Mouse (Mus musculus) hindbrain, embryonic 13.5 days (tissue): ENCODE measurements at regions not wholly inside any gene's neighbourhood (a gene's known extent, or its start where the extent isn't known, plus 50 kb on each side); places are given as distances from the start of the nearest gene placed in this dataset.

Source experiments
- ATAC-seq: fragments of 200-750 bp; cut with Nextera tagmentation; 2 replicates; pipeline ENCODE4 v1.8.0; 2017; ENCODE audit warnings: moderate TSS enrichment; ENCODE audit not compliant: low FRiP score
- H3K27ac ChIP-seq: fragments of 300-500 bp; sonication (generic); 2 replicates; pipeline ENCODE4 v1.5.1; 2015; ENCODE audit warnings: inconsistent platforms, mild to moderate bottlenecking, moderate library complexity
- H3K27me3 ChIP-seq: fragments of 300-500 bp; sonication (generic); 2 replicates; pipeline ENCODE4 v1.6.1; 2015; ENCODE audit warnings: mild to moderate bottlenecking, inconsistent platforms
- H3K36me3 ChIP-seq: fragments of 300-500 bp; sonication (generic); 2 replicates; pipeline ENCODE4 v1.6.1; 2015; ENCODE audit warnings: mild to moderate bottlenecking, inconsistent platforms
- H3K4me1 ChIP-seq: fragments of 300-500 bp; sonication (generic); replicated peaks from 2 replicates; pipeline ENCODE4 v1.6.1; 2015; ENCODE audit warnings: inconsistent platforms
- H3K4me2 ChIP-seq: fragments of 300-500 bp; sonication (generic); 2 replicates; pipeline ENCODE4 v1.6.1; 2015; ENCODE audit warnings: inconsistent platforms, mild to moderate bottlenecking, moderate library complexity
- H3K4me3 ChIP-seq: fragments of 300-500 bp; sonication (generic); 2 replicates; pipeline ENCODE4 v1.5.1; 2015; ENCODE audit warnings: mild to moderate bottlenecking, inconsistent platforms
- H3K9ac ChIP-seq: fragments of 300-500 bp; sonication (generic); 2 replicates; pipeline ENCODE4 v1.6.1; 2015; ENCODE audit warnings: mild to moderate bottlenecking, inconsistent platforms
- H3K9me3 ChIP-seq: fragments of 300-500 bp; sonication (generic); 2 replicates; pipeline ENCODE4 v1.6.1; 2016; ENCODE audit warnings: inconsistent platforms
- WGBS: fragments of 180-500 bp; shearing (Covaris S2); methylation state at CpG from one replicate; pipeline ENCODE4 v1.1.7; 2015; 5-methylcytosine and 5-hydroxymethylcytosine counted together

- no peak overlapping the region for H3K9ac ChIP-seq
- H3K36me3 ChIP-seq, result no peaks in the 10 kb centered on the region
- H3K27me3 ChIP-seq, result no peaks in the 10 kb centered on the region
- WGBS, result 94% methylated on average over 14 of the region's 14 CpGs
- no peaks in the 10 kb centered on the region for H3K9me3 ChIP-seq
- H3K4me3 ChIP-seq, result no peak overlapping the region
- H3K4me1 ChIP-seq, result no peaks in the 10 kb centered on the region
- no peak overlapping the region for H3K27ac ChIP-seq
- H3K4me2 ChIP-seq, result no peak overlapping the region
- ATAC-seq, result no peak
These were observed 131.2 kb downstream of the Ptbp2 start for GRCm38 (mm10) chr3:119653007-119653565.

DNA sequence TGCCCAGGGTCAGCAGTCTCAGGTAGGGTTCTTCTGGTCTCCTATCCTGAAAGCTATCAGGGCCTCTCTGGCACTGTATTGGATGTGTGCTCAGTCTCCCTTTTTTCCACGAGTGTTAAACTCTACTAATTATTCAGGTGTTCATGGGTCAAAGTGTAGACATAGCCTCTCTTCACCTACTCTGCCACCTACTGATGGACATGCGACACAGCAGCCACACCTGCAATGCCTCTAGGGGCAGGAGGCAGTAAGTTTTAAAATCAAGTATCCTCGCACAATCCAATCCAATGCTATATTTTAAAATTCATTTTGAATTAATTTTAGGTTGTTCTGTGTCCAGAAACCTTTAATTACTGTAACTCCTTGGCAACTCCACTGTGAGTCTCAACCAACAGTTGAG is 145.6 kb downstream of the Ptbp2 start:
- H3K4me2 ChIP-seq, result no peak overlapping the region
- H3K27me3 ChIP-seq, result no peaks in the 10 kb centered on the region
- 65% methylated on average over 3 of the region's 3 CpGs for WGBS
- no peaks in the 10 kb centered on the region for H3K36me3 ChIP-seq
- H3K27ac ChIP-seq, result no peak overlapping the region
- no peak overlapping the region for H3K4me3 ChIP-seq
- no peaks in the 10 kb centered on the region for H3K9me3 ChIP-seq
- H3K4me1 ChIP-seq, result peaks cover 3% of the 10 kb centered on the region; the same call in 1 of the 2 replicates
- ATAC-seq, result no peak
- H3K9ac ChIP-seq, result no peak overlapping the region

DNA sequence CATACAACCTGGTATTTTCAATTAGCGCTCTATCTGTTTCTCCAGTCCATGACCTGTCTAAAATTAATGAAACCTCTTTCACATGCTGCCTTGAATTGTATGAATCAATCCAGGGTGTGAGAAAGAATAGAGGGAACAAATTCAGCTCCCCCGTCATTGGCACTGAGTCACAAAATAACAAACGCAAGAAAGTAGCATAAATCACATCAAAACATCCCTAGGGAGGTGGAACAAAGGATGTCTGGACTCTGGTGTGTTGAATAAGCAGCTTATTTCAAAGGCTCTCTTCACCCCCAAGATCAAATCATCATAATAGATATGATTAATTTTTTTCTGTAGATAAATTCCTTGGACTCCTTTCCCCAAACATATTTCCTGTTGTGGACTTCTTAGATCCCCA is 148.6 kb downstream of the Ptbp2 start:
- 37% methylated on average over 3 of the region's 3 CpGs for WGBS
- Histone ChIP-seq H3K4me3 (no peak overlapping the region), H3K27ac (no peak overlapping the region), H3K36me3 (no peaks in the 10 kb centered on the region), H3K4me2 (no peak overlapping the region), H3K9ac (no peak overlapping the region), H3K27me3 (no peaks in the 10 kb centered on the region), H3K9me3 (no peaks in the 10 kb centered on the region), H3K4me1 (peaks cover 3% of the 10 kb centered on the region; the same call in 1 of the 2 replicates)
- ATAC-seq, result no peak

- WGBS, result 82% methylated on average over 2 of the region's 2 CpGs
- Histone ChIP-seq H3K27ac (no peak overlapping the region), H3K9me3 (no peaks in the 10 kb centered on the region), H3K4me3 (no peak overlapping the region), H3K9ac (no peak overlapping the region), H3K36me3 (no peaks in the 10 kb centered on the region), H3K4me2 (no peak overlapping the region), H3K4me1 (peaks cover 3% of the 10 kb centered on the region; the same call in 1 of the 2 replicates), H3K27me3 (no peaks in the 10 kb centered on the region)
- no peak for ATAC-seq
These were observed 150.8 kb downstream of the Ptbp2 start for GRCm38 (mm10) chr3:119633516-119633915.

- Histone ChIP-seq H3K27me3 (no peaks in the 10 kb centered on the region), H3K4me3 (no peak overlapping the region), H3K4me1 (no peaks in the 10 kb centered on the region), H3K9me3 (no peaks in the 10 kb centered on the region), H3K36me3 (no peaks in the 10 kb centered on the region), H3K27ac (no peak overlapping the region), H3K9ac (no peak overlapping the region), H3K4me2 (no peak overlapping the region)
- ATAC-seq, result no peak
- WGBS, result 93% methylated on average over 1 of the region's 1 CpGs
These were observed 178.2 kb downstream of the Ptbp2 start for GRCm38 (mm10) chr3:119606116-119606515.

DNA sequence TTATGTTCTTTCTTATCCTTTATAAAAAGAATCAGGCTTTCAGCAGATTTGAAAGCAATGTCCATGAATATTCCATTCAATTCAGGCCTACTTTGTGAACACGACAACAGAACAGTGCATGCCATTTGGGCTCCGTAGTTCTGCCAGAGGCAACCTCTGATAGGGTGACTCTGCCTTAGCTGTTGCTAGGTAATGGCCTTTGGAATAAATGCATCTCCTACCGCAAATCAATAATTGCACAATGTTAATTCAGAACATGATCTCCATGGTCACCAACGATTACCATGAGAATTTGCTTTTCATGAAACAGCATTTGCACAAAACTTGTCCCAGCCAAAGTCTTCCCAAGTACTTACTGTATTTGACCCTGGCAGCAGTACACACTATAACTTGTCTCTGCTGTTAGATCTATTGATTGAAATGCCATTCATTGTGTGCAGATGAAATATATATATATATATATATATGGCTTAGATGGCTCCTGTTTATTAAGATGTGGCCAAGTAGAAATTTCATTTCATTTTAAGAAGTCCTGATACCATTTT is 195.3 kb downstream of the Ptbp2 start:
- H3K27me3 ChIP-seq, result no peaks in the 10 kb centered on the region
- peak; percentile 66; the same call in 1 of the 2 replicates for ATAC-seq
- H3K4me2 ChIP-seq, result no peak overlapping the region
- H3K4me3 ChIP-seq, result no peak overlapping the region
- H3K36me3 ChIP-seq, result no peaks in the 10 kb centered on the region
- 24% methylated on average over 4 of the region's 4 CpGs for WGBS
- H3K27ac ChIP-seq, result no peak overlapping the region
- no peak overlapping the region for H3K9ac ChIP-seq
- H3K9me3 ChIP-seq, result no peaks in the 10 kb centered on the region
- H3K4me1 ChIP-seq, result no peaks in the 10 kb centered on the region

DNA sequence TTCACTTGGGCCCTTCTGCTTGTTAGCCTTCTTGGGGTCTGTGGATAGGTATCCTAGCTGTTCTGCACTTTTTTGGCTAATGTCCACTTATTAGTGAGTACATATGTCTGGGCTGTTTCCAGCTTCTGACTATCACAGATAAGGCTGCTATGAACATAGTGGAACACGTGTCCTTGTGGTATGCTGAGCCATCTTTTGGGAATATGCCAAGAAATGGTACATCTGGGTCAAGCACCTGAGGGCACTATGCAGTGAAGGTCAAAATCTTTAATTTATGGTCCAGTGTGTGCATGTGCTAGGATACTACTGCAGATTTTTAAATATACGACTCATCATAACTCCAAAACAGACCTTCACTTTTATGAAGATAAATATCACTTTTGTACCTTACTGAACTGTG is 196.3 kb downstream of the Ptbp2 start:
- H3K27me3 ChIP-seq, result no peaks in the 10 kb centered on the region
- H3K4me1 ChIP-seq, result no peaks in the 10 kb centered on the region
- no peak overlapping the region for H3K27ac ChIP-seq
- no peaks in the 10 kb centered on the region for H3K36me3 ChIP-seq
- no peak overlapping the region for H3K9ac ChIP-seq
- H3K4me2 ChIP-seq, result no peak overlapping the region
- no peak for ATAC-seq
- H3K4me3 ChIP-seq, result no peak overlapping the region
- H3K9me3 ChIP-seq, result no peaks in the 10 kb centered on the region
- WGBS, result 71% methylated on average over 2 of the region's 2 CpGs

DNA sequence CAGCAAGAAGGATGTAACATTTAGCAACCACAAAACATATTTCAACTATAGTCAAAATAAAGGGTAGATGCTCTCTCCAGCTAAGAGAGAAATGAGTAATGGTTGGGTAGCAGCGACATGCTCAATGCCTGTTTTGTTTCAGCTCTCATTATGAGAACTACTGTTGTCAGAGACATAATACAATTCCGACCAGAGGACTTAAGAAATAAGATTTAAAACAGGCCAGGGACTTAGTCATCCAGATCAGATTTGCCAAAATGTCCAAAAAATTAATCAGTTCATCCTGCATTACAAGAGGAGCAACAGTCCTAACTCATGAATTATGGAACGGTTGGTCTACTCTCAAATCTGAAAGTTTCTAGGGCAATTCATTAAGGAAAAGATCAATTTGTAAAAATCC is 208.8 kb downstream of the Ptbp2 start:
- H3K27me3 ChIP-seq, result no peaks in the 10 kb centered on the region
- no peak overlapping the region for H3K4me3 ChIP-seq
- 85% methylated on average over 3 of the region's 3 CpGs for WGBS
- no peak overlapping the region for H3K27ac ChIP-seq
- ATAC-seq, result no peak
- H3K9me3 ChIP-seq, result no peaks in the 10 kb centered on the region
- H3K36me3 ChIP-seq, result no peaks in the 10 kb centered on the region
- no peak overlapping the region for H3K9ac ChIP-seq
- no peak overlapping the region for H3K4me2 ChIP-seq
- no peaks in the 10 kb centered on the region for H3K4me1 ChIP-seq

- no peak overlapping the region for H3K27ac ChIP-seq
- no peaks in the 10 kb centered on the region for H3K9me3 ChIP-seq
- no peaks in the 10 kb centered on the region for H3K36me3 ChIP-seq
- no peak overlapping the region for H3K9ac ChIP-seq
- H3K27me3 ChIP-seq, result no peaks in the 10 kb centered on the region
- ATAC-seq, result no peak
- H3K4me3 ChIP-seq, result no peak overlapping the region
- H3K4me1 ChIP-seq, result no peaks in the 10 kb centered on the region
- WGBS, result 76% methylated on average over 7 of the region's 7 CpGs
- H3K4me2 ChIP-seq, result no peak overlapping the region
These were observed 246.4 kb downstream of the Ptbp2 start for GRCm38 (mm10) chr3:119537884-119538283.

GRCm38 (mm10) chr3:119524510-119525123 is 259.6 kb downstream of the Ptbp2 start:
- Histone ChIP-seq H3K27ac (no peak overlapping the region), H3K27me3 (peaks cover 7% of the 10 kb centered on the region; the same call in 1 of the 2 replicates), H3K9me3 (no peaks in the 10 kb centered on the region), H3K9ac (no peak overlapping the region), H3K4me2 (no peak overlapping the region), H3K4me1 (no peaks in the 10 kb centered on the region; the same call in 1 of the 2 replicates), H3K36me3 (no peaks in the 10 kb centered on the region), H3K4me3 (no peak overlapping the region)
- ATAC-seq, result peak; percentile 66; the same call in 1 of the 2 replicates
- WGBS, result 42% methylated on average over 10 of the region's 10 CpGs

- no peak overlapping the region for H3K4me2 ChIP-seq
- H3K9me3 ChIP-seq, result no peaks in the 10 kb centered on the region
- H3K36me3 ChIP-seq, result no peaks in the 10 kb centered on the region
- no peaks in the 10 kb centered on the region for H3K4me1 ChIP-seq
- H3K27me3 ChIP-seq, result no peaks in the 10 kb centered on the region
- no peak overlapping the region for H3K9ac ChIP-seq
- H3K4me3 ChIP-seq, result no peak overlapping the region
- no peak for ATAC-seq
- H3K27ac ChIP-seq, result no peak overlapping the region
- 87% methylated on average over 2 of the region's 2 CpGs for WGBS
These were observed 271.7 kb downstream of the Ptbp2 start for GRCm38 (mm10) chr3:119512596-119512995.

DNA sequence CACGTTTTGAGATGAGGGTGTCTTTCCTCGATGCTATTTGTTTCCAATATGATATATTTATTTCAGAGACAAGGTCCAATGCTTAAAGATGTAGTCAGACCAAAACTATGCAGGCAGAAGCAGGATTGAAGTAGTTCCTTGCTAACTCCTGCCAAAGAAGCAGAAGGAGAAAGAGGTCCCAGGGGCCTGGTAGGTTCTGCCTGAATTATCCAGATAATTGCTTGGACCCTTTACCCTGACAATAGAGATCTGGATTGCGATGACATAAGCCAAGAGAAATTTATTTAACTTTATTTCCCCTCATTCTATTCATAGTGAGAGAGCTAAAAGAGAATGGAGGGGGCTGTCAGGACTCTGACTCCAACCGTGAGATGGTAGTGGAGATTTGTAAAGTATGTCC is 275.1 kb downstream of the Ptbp2 start:
- Histone ChIP-seq H3K4me1 (no peaks in the 10 kb centered on the region), H3K27me3 (no peaks in the 10 kb centered on the region), H3K9me3 (no peaks in the 10 kb centered on the region), H3K9ac (no peak overlapping the region), H3K4me3 (no peak overlapping the region), H3K4me2 (no peak overlapping the region), H3K36me3 (no peaks in the 10 kb centered on the region), H3K27ac (no peak overlapping the region)
- 56% methylated on average over 4 of the region's 4 CpGs for WGBS
- ATAC-seq, result no peak

GRCm38 (mm10) chr3:119503471-119503972 is 280.7 kb downstream of the Ptbp2 start:
- no peak for ATAC-seq
- Histone ChIP-seq H3K4me2 (no peak overlapping the region), H3K4me3 (no peak overlapping the region), H3K27ac (no peak overlapping the region), H3K9me3 (no peaks in the 10 kb centered on the region), H3K9ac (no peak overlapping the region), H3K4me1 (peaks cover 6% of the 10 kb centered on the region; the same call in 1 of the 2 replicates), H3K27me3 (no peaks in the 10 kb centered on the region), H3K36me3 (no peaks in the 10 kb centered on the region)
- WGBS, result 59% methylated on average over 1 of the region's 1 CpGs
